Mouse (Mus musculus) right cerebral cortex, postnatal 10 days (tissue): ENCODE measurements around the gene Btbd17.

Experiments
- DNase-seq, 2 experiments: peaks; one replicate each; pipeline ENCODE4 v3.0.0; 2021; ENCODE audit warnings: low spot score in 2 of 2

Btbd17 gene

GRCm38 (mm10) chr11:114802540-114803267 is 7.0 kb upstream of the Btbd17 start:
- DNase-seq: no peak

- no peak for DNase-seq
Observed at GRCm38 (mm10) chr11:114801906-114802305, 6.2 kb upstream of the Btbd17 start.

GRCm38 (mm10) chr11:114798624-114799023 is 2.9 kb upstream of the Btbd17 start, which contains the start of gene Gpr142:
Gpr142 (plus strand) TSS chr11:114798924.
- DNase-seq: no peak

- DNase-seq: no peak
Observed at GRCm38 (mm10) chr11:114797981-114798380, 2.2 kb upstream of the Btbd17 start.

GRCm38 (mm10) chr11:114797176-114797575 is 1.4 kb upstream of the Btbd17 start:
- no peak for DNase-seq

GRCm38 (mm10) chr11:114795231-114795746 is 456 bp downstream of the Btbd17 start:
- peak; percentile 96 to 98 for DNase-seq

- DNase-seq: no peak
Observed at GRCm38 (mm10) chr11:114794691-114795090, 1.1 kb downstream of the Btbd17 start.

GRCm38 (mm10) chr11:114793868-114794545 is 1.7 kb downstream of the Btbd17 start:
- DNase-seq: peak in 1 of 2 experiments; percentile 62

GRCm38 (mm10) chr11:114792931-114793494 is 2.7 kb downstream of the Btbd17 start:
- peak; percentile 71 to 78 for DNase-seq

- peak; percentile 72 for DNase-seq
Observed at GRCm38 (mm10) chr11:114791891-114792411, 3.8 kb downstream of the Btbd17 start.

GRCm38 (mm10) chr11:114791351-114791889 is 4.3 kb downstream of the Btbd17 start:
- DNase-seq: peak in 1 of 2 experiments; percentile 58

- no peak for DNase-seq
Observed at GRCm38 (mm10) chr11:114790841-114791240, 4.9 kb downstream of the Btbd17 start.

- no peak for DNase-seq
Observed at GRCm38 (mm10) chr11:114790171-114790570, 5.6 kb downstream of the Btbd17 start.

GRCm38 (mm10) chr11:114789716-114790115 is 6.0 kb downstream of the Btbd17 start:
- no peak for DNase-seq

- peak; percentile 80 to 89 for DNase-seq
Observed at GRCm38 (mm10) chr11:114789061-114789714, 6.6 kb downstream of the Btbd17 start.

GRCm38 (mm10) chr11:114787611-114788010 is 8.1 kb downstream of the Btbd17 start:
- no peak for DNase-seq

- DNase-seq: peak; percentile 72 to 73
Observed at GRCm38 (mm10) chr11:114786326-114786725, 9.4 kb downstream of the Btbd17 start.

GRCm38 (mm10) chr11:114785892-114786291 is 9.9 kb downstream of the Btbd17 start:
- no peak for DNase-seq

GRCm38 (mm10) chr11:114780076-114780475 is 15.7 kb downstream of the Btbd17 start:
- no peak for DNase-seq

- DNase-seq: no peak
Observed at GRCm38 (mm10) chr11:114771896-114772295, 23.8 kb downstream of the Btbd17 start.

- peak in 1 of 2 experiments; percentile 44 for DNase-seq
Observed at GRCm38 (mm10) chr11:114769911-114770310, 25.8 kb downstream of the Btbd17 start.
